Mouse (Mus musculus) kidney, embryonic 15.5 days (tissue): ENCODE measurements at regions not wholly inside any gene's neighbourhood (a gene's known extent, or its start where the extent isn't known, plus 50 kb on each side); places are given as distances from the start of the nearest gene placed in this dataset.
A peak's percentile ranks its signal among the peaks of the same experiment; 100 is the strongest.

Experiments used
- ATAC-seq: fragments of 200-750 bp; cut with Nextera tagmentation; replicated peaks from 2 replicates; pipeline ENCODE4 v1.8.0; 2017; ENCODE audit warnings: moderate TSS enrichment; ENCODE audit not compliant: low FRiP score
- H3K27ac ChIP-seq: fragments of 300-500 bp; sonication (generic); 2 replicates; pipeline ENCODE4 v1.5.1; 2015; ENCODE audit warnings: mild to moderate bottlenecking, inconsistent platforms
- H3K27me3 ChIP-seq: fragments of 300-500 bp; sonication (generic); 2 replicates; pipeline ENCODE4 v1.6.1; 2015; ENCODE audit warnings: inconsistent platforms
- H3K36me3 ChIP-seq: fragments of 300-500 bp; sonication (generic); 2 replicates; pipeline ENCODE4 v1.6.1; 2015; ENCODE audit warnings: inconsistent platforms
- H3K4me1 ChIP-seq: fragments of 300-500 bp; sonication (generic); 2 replicates; pipeline ENCODE4 v1.6.1; 2015; ENCODE audit warnings: inconsistent platforms
- H3K4me2 ChIP-seq: fragments of 300-500 bp; sonication (generic); 2 replicates; pipeline ENCODE4 v1.6.1; 2015; ENCODE audit warnings: moderate library complexity, mild to moderate bottlenecking, inconsistent platforms
- H3K4me3 ChIP-seq: fragments of 300-500 bp; sonication (generic); replicated peaks from 2 replicates; pipeline ENCODE4 v1.5.1; 2015; ENCODE audit warnings: mild to moderate bottlenecking, inconsistent platforms
- H3K9ac ChIP-seq: fragments of 300-500 bp; sonication (generic); 2 replicates; pipeline ENCODE4 v1.6.1; 2015; ENCODE audit warnings: mild to moderate bottlenecking, inconsistent platforms
- H3K9me3 ChIP-seq: fragments of 300-500 bp; sonication (generic); replicated peaks from 2 replicates; pipeline ENCODE4 v1.6.1; 2016; ENCODE audit warnings: inconsistent platforms
- WGBS: fragments of 180-500 bp; shearing (Covaris S2); methylation state at CpG from one replicate; pipeline ENCODE4 v1.1.7; 2015; ENCODE audit warnings: mixed read lengths; 5-methylcytosine and 5-hydroxymethylcytosine counted together

GRCm38 (mm10) chr1:61187381-61188100, 209.8 kb downstream of the Icos start:
- Histone ChIP-seq H3K27me3 (no peaks in the 10 kb centered on the region; the same call in 1 of the 2 replicates), H3K36me3 (no peaks in the 10 kb centered on the region), H3K9ac (no peak overlapping the region), H3K4me3 (no peak overlapping the region), H3K9me3 (no peaks in the 10 kb centered on the region), H3K4me1 (no peaks in the 10 kb centered on the region), H3K27ac (no peak overlapping the region), H3K4me2 (no peak overlapping the region)
- no peak for ATAC-seq
- WGBS = 74% methylated on average over 6 of the region's 6 CpGs

DNA sequence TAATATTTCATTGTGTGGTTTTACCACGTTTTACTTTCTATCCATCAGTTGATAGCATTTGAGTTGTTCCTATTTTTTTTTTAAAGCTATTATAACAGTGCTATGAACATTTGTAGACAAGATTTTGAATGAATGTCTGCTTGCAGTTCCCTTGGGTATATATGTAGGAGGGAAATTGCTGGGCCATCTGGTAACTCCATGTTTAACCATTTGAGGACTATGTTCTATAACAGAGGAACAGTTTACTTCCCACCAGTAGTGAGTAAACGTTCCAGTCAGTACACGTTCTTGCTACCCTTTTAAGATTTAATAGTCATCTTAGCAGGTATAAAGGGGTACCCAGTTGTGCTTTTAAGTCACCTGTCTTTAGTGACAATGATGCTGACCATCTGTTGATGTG, 213.2 kb downstream of the Icos start:
- no peaks in the 10 kb centered on the region for H3K36me3 ChIP-seq
- H3K4me1 ChIP-seq = no peaks in the 10 kb centered on the region
- no peaks in the 10 kb centered on the region for H3K9me3 ChIP-seq
- no peak overlapping the region for H3K9ac ChIP-seq
- H3K4me3 ChIP-seq = no peak overlapping the region
- H3K4me2 ChIP-seq = no peak overlapping the region
- no peak for ATAC-seq
- no peaks in the 10 kb centered on the region for H3K27me3 ChIP-seq
- H3K27ac ChIP-seq = no peak overlapping the region
- WGBS = 72% methylated on average over 3 of the region's 3 CpGs

DNA sequence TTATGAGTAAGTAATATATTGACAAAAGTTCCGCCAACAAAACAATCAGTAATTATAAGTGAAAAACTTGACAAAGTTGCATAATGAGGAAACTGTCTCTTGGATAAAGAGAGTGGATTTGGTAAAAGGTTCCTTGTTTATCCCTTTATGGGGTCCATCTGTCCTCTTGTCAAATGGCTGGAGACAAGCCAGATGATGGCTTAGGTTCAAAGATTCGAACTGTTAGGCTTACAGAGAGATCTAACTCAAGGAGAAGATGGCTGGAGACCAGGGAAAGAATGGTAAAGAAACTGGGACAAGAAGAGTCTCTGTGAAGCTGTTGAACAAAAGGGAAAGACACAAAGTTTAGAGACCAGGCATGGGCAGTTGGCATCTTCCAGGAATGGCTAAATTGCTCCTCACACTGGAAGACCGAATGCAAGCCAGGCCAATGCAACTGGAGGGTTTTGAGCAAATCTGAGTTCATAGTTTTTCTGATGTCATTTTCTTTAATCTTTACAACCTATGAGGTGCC, 220.9 kb downstream of the Icos start:
- no peak overlapping the region for H3K4me2 ChIP-seq
- H3K27me3 ChIP-seq = no peaks in the 10 kb centered on the region
- H3K36me3 ChIP-seq = no peaks in the 10 kb centered on the region
- no peak overlapping the region for H3K9ac ChIP-seq
- peaks cover 8% of the 10 kb centered on the region for H3K4me1 ChIP-seq
- no peak overlapping the region for H3K4me3 ChIP-seq
- 82% methylated on average over 3 of the region's 3 CpGs for WGBS
- H3K9me3 ChIP-seq = no peaks in the 10 kb centered on the region
- ATAC-seq = no peak
- no peak overlapping the region for H3K27ac ChIP-seq

DNA sequence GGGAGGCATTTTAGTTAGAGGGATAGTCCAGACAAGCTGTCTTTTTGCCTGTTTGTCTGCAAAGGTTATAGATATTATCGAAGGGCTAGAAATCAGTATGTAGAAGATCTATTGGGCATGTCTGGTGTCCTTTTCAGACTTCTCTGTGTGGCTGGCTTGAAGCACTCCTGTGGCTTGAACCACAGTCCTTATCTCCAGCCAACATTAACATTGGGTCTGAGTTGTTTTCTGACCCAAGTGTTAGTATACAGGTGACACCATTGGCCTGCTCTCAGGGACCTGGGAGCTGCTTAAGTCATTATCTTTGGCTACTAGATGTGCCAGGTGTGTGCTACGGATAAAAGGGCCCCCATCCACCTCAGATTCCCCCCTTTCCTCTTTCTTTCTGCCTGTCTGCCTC, 223.3 kb downstream of the Icos start:
- H3K4me2 ChIP-seq = no peak overlapping the region
- 78% methylated on average over 2 of the region's 2 CpGs for WGBS
- H3K27me3 ChIP-seq = no peaks in the 10 kb centered on the region
- H3K27ac ChIP-seq = no peak overlapping the region
- H3K36me3 ChIP-seq = no peaks in the 10 kb centered on the region
- ATAC-seq = no peak
- H3K4me1 ChIP-seq = peaks cover 11% of the 10 kb centered on the region
- no peak overlapping the region for H3K9ac ChIP-seq
- no peaks in the 10 kb centered on the region for H3K9me3 ChIP-seq
- no peak overlapping the region for H3K4me3 ChIP-seq

DNA sequence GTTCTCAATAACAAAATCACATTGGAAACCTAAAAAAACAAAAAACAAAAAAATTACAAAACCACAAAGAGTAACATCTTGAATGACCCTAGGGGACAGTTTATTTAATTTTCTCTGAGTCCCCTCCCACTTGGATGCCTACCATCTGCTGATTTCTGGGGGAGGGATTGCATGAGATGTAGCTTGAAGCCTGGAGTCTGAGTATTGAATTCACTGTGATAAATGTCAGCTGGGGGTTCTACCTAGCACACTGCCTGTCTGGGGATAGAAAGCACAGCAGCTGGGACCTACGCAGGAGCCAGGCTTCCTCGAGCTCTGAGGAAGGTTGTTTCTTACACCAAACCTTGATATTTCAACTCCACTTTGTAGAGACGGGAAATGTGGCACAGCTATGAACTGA, 224.4 kb downstream of the Icos start:
- Histone ChIP-seq H3K27ac (peak overlapping the region; percentile 18; the same call in 1 of the 2 replicates), H3K9me3 (no peaks in the 10 kb centered on the region), H3K27me3 (no peaks in the 10 kb centered on the region), H3K36me3 (no peaks in the 10 kb centered on the region), H3K4me2 (no peak overlapping the region), H3K9ac (no peak overlapping the region), H3K4me3 (no peak overlapping the region), H3K4me1 (peaks cover 11% of the 10 kb centered on the region)
- ATAC-seq = peak; percentile 64; the same call in 1 of the 2 replicates
- WGBS = 36% methylated on average over 3 of the region's 3 CpGs

GRCm38 (mm10) chr1:61203170-61203569, 225.4 kb downstream of the Icos start:
- H3K27ac ChIP-seq = 0 out of 2 replicates have a peak overlapping the region, but pooled peaks have one; percentile 28
- H3K4me2 ChIP-seq = peak overlapping the region; percentile 44
- no peak overlapping the region for H3K9ac ChIP-seq
- H3K4me1 ChIP-seq = peaks cover 11% of the 10 kb centered on the region
- H3K4me3 ChIP-seq = no peak overlapping the region
- no peaks in the 10 kb centered on the region for H3K36me3 ChIP-seq
- H3K27me3 ChIP-seq = no peaks in the 10 kb centered on the region
- peak; percentile 84 for ATAC-seq
- 14% methylated on average over 15 of the region's 15 CpGs for WGBS
- no peaks in the 10 kb centered on the region for H3K9me3 ChIP-seq

GRCm38 (mm10) chr1:61203612-61204011, 225.9 kb downstream of the Icos start:
- H3K9ac ChIP-seq = no peak overlapping the region
- H3K4me2 ChIP-seq = peak overlapping the region; percentile 44
- peaks cover 11% of the 10 kb centered on the region for H3K4me1 ChIP-seq
- H3K27ac ChIP-seq = 0 out of 2 replicates have a peak overlapping the region, but pooled peaks have one; percentile 28
- H3K9me3 ChIP-seq = no peaks in the 10 kb centered on the region
- peak; percentile 36; the same call in 1 of the 2 replicates for ATAC-seq
- no peaks in the 10 kb centered on the region for H3K36me3 ChIP-seq
- H3K27me3 ChIP-seq = no peaks in the 10 kb centered on the region
- no peak overlapping the region for H3K4me3 ChIP-seq
- 20% methylated on average over 6 of the region's 6 CpGs for WGBS

GRCm38 (mm10) chr1:61205137-61205536, 227.4 kb downstream of the Icos start:
- Histone ChIP-seq H3K4me1 (peaks cover 11% of the 10 kb centered on the region), H3K27ac (no peak overlapping the region), H3K4me3 (no peak overlapping the region), H3K27me3 (no peaks in the 10 kb centered on the region), H3K4me2 (no peak overlapping the region), H3K9ac (no peak overlapping the region), H3K36me3 (no peaks in the 10 kb centered on the region), H3K9me3 (no peaks in the 10 kb centered on the region)
- 80% methylated on average over 5 of the region's 5 CpGs for WGBS
- ATAC-seq = no peak

- Histone ChIP-seq H3K27me3 (no peaks in the 10 kb centered on the region), H3K9ac (no peak overlapping the region), H3K36me3 (no peaks in the 10 kb centered on the region), H3K4me2 (no peak overlapping the region), H3K9me3 (no peaks in the 10 kb centered on the region), H3K27ac (no peak overlapping the region), H3K4me3 (no peak overlapping the region), H3K4me1 (peaks cover 11% of the 10 kb centered on the region)
- ATAC-seq = no peak
- WGBS = 77% methylated on average over 6 of the region's 6 CpGs
Measured at GRCm38 (mm10) chr1:61206861-61207380, 229.2 kb downstream of the Icos start.

GRCm38 (mm10) chr1:61208386-61208785, 230.7 kb downstream of the Icos start:
- H3K4me2 ChIP-seq = no peak overlapping the region
- 84% methylated on average over 1 of the region's 1 CpGs for WGBS
- no peak for ATAC-seq
- H3K27me3 ChIP-seq = no peaks in the 10 kb centered on the region
- no peaks in the 10 kb centered on the region for H3K36me3 ChIP-seq
- H3K4me3 ChIP-seq = no peak overlapping the region
- H3K9ac ChIP-seq = no peak overlapping the region
- no peak overlapping the region for H3K27ac ChIP-seq
- peaks cover 5% of the 10 kb centered on the region for H3K4me1 ChIP-seq
- no peaks in the 10 kb centered on the region for H3K9me3 ChIP-seq

DNA sequence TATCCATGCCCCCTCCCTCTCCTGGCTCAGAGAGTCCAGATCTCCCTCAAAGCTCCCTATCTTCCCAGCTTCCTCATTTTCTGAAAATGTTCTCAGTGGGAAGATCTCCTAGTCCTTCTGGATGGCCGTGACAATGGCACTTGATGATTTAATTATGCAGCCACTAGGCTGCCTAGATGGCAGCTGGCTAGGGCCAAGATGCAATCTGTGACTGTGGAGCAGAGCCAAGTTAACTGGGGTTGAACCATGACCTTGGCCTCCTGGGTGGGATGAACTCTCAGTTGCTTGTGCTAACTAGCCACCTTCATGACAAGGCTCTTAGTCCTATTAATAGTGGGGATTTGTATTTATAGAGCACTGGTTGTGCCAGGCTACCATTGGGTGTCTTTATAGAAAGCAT, 243.4 kb downstream of the Icos start:
- ATAC-seq = no peak
- H3K36me3 ChIP-seq = no peaks in the 10 kb centered on the region
- no peak overlapping the region for H3K27ac ChIP-seq
- no peaks in the 10 kb centered on the region for H3K4me1 ChIP-seq
- H3K9me3 ChIP-seq = no peaks in the 10 kb centered on the region
- H3K9ac ChIP-seq = no peak overlapping the region
- H3K4me3 ChIP-seq = no peak overlapping the region
- no peaks in the 10 kb centered on the region for H3K27me3 ChIP-seq
- H3K4me2 ChIP-seq = no peak overlapping the region
- WGBS = 60% methylated on average over 1 of the region's 1 CpGs

GRCm38 (mm10) chr1:61228942-61229341, 251.2 kb downstream of the Icos start:
- no peak overlapping the region for H3K4me2 ChIP-seq
- ATAC-seq = no peak
- H3K9ac ChIP-seq = no peak overlapping the region
- no peaks in the 10 kb centered on the region for H3K36me3 ChIP-seq
- no peaks in the 10 kb centered on the region for H3K9me3 ChIP-seq
- no peaks in the 10 kb centered on the region for H3K27me3 ChIP-seq
- peaks cover 10% of the 10 kb centered on the region for H3K4me1 ChIP-seq
- H3K27ac ChIP-seq = no peak overlapping the region
- H3K4me3 ChIP-seq = no peak overlapping the region
- 41% methylated on average over 4 of the region's 4 CpGs for WGBS
